Mouse (Mus musculus) hematopoietic stem cell, adult 5-6 weeks (primary cell): ENCODE results near the gene Prcc. TPM values are rescaled to one million over a fixed set of nuclear protein-coding genes. Genes with fewer than 3 reads are reported as not detected.

ENCODE experiments used
- ATAC-seq, 2 experiments: fragments of 125-278 bp in 1 of 2; replicated peaks in 1 of 2; 2 replicates each; pipeline ENCODE4 v1.8.0; 2016 to 2017; ENCODE audit warnings: inconsistent platforms in 2 of 2, mild to moderate bottlenecking in 2 of 2, moderate number of reproducible peaks in 2 of 2, low read depth in 1 of 2, moderate TSS enrichment in 1 of 2; ENCODE audit not compliant: low FRiP score in 2 of 2, poor library complexity in 2 of 2, severe bottlenecking in 2 of 2, insufficient read depth in 1 of 2, low TSS enrichment in 1 of 2
- total RNA-seq: library from RNA; stranded (forward); fragments of 172-1452, 232-1000 nt; gene quantifications from 2 replicates; pipeline ENCODE4 v1.2.3, GENCODE M21; 2017

Prcc gene
- 35.7 and 40.0 TPM in 2 replicates for total RNA-seq

DNA sequence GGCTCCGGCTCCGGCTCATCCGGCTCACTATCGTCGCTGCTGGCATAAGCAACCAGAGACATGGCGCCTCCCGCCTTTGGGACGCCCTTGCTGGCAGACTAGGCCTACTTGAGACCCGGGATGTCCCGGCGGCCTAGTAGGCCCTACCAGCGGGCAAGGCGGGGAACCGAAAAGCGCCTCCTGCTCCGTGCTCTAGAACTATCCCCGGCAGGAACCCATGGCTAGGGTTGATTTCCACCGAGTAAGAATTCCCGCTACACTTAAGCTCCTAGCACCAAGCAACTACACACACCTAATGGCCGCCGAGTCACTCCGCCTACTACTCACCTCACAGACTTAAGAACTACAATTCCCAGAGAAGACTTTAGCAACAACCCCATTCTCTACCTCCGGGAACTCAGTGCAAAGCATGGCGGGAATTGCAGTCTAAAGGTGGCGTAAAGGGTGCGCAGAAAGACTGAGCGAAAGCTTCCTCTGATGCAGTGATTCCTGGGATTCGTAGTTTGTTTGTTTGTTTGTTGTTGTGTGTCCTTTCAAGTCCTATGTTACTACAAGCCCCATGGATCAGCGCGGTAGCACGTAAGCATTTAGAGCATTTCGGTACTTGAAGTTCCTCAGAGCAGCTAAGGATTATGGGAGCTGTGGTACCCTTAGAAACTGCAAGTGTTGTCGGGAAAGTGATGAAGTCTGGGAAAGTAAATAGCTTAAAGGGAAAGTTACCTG, at the start of gene Prcc:
Gene Prcc (minus strand): TSS at position 328 of the 723 bp plus-strand sequence.
- peak; percentile 97 to 98 for ATAC-seq

DNA sequence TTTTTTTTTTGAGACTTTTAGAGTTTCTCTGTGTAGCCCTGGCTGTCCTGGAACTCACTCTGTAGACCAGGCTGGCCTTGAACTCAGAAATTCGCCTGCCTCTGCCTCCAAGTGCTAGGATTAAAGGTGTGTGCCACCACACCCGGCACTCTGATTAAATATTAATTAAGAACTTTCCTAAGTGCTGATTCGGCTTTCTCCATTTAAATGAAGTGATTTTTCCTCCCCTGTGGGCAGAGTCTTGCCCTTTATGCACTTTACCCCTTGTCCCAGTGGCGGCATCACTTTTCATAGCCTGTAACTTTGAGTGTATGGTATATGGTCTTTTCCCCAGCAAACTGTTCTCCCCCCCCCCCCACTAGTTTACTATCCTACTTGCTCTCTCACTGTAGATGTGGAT, 49.8 kb upstream of the Prcc start:
- ATAC-seq: no peak

DNA sequence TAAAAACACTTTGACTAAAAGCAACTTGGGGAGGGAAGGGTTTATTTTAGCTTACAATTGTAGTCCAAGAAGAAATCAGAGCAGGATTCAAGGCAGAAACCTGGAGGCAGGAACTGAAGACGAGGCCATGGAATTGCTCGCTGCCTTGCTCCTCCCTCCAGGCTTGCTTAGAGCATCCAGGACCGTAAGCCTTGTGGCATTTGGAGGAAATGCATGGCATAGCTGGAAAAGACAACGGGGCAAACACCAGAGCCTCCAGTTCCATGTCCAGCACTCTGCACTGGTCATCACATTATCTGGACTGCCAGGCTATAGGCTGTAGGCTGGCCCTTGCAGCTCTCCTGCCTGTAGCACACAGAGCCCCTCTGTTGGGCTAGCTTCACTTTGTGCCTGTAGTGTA, 49.1 kb upstream of the Prcc start:
- ATAC-seq: no peak

DNA sequence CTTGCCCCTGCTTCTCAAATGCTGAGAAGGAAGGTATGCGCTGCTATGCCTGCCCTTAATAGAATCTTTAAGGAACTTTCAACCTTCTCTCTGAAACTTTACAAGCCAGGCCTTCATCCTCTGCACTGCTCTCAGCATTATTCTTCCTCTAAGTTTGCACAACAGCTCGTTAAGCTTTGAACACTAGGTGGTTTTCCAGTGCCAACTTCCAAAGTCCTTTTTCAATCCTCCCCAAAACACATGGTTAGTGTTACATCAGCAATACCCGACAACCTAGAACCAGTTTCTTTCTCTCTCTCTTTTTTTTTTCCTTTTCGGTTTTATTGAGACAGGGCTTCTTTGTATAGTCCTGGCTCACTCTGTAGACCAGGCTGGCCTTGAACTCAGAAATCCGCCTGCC, 48.6 kb upstream of the Prcc start:
- ATAC-seq: no peak

DNA sequence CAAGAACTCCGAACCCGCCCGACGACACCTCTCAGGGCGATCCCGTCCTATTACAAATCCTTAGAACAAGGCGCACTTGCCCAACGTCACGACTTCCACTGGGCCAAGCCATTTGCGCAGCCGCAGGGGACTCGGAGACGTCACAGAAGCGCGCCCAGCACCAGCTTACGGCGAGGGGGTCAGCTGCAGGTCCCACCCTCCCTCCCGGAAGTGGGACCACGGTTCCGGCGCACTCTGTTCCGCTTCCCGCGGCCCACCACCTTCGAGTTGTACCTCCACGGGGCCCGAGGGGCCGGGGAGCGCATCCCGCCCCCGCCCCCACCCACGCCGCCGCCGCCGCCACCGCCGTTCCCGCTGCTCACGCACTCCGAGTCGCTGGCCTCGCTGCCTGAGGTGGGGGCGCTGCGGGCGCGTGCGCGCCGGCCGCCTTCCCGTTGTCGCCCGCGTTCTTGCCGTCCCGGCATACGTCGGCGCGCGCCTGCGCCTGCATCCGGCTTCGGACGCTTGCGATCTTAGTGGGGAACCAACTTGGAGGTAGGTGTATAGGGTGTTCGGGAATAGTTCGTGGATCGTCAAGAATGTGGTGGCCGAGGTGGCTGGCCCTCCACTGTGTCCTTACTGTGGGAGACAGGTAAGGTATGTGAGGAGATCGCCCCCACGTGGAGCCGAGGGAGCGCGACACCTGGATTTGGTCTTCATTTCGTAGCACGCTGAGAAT, 44.8 kb upstream of the Prcc start, which contains the start of the genes Isg20l2 and Rrnad1:
Gene Isg20l2 (plus strand): TSS at position 237 of the 718 bp plus-strand sequence.
Gene Rrnad1 (minus strand): TSS at position 640 of the 718 bp plus-strand sequence.
- ATAC-seq: peak; percentile 89 to 95

DNA sequence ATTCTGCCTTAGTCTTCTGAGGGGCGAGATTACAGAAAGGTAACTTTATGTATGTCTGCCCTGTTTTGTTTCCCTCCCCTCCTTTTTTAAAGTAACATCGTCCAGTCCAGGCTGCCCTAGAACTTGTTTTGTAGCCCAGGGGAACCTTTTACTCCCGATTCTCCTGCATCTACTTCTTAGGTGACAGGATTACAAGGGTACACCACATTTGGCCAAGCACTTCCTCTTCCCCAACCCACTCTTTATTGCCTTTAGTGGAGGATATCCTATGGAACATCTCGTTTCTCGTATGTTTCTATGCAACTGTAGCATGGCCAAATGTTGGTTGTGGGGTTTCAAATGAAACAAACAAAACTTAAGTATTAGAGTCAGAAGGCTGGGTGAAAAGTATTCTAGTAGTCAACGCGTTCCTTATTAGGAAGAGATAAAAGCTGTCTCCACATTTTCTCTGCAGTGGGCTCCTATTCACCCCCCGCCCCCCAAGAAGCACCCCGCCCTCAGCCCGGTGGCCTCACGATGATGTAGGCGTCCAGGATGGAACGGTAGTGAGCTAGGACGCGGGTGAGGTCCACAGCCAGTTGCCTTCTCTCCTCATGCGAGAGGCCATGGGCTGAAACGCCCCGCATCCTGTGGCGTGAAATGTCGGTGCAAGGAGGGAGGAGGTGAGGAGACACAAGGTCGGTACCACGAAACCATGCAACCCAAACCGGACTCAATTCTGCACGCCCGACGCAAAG, 44.1 kb upstream of the Prcc start:
- peak in 1 of 2 experiments; percentile 25; a peak in 1 of 4 replicates for ATAC-seq

DNA sequence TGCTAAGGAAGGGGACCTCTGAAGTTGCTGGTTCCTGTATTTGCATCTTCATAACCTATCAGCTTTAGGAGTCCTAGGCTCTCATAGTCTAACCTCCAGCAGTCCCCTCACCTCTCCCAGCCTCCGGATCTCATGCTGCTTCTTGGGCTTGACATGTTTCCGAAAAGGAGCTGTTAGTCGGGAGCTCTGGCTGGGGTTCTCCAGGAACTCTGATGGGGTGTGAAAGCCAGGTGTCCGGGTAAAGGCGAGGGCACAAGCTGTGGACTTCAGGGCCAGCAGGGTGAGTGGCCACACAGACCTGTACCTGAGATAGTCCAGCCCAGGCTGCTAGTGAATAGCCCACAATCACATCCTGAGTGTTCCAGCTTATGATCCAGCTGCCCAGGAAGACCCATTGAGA, 42.0 kb upstream of the Prcc start:
- no peak for ATAC-seq

DNA sequence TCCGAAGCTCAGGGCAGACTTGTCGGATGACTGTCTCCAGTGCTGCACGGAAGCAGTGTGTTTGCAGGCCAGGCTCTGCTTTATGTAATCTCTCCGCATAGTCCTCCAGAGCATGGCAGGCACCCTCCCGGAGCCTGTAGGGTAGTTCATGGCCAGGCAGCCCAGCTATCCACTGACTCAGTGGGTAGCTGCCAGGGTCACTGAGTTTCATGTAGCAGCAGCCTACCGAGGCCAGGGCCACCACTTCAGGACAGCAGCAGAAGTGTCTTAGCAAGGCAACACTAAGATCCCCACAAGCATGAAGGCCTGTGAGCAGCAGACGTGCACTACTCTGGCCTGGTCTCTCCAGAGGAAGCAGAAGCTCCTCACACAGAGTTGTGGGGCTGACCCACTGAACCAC, 39.6 kb upstream of the Prcc start:
- no peak for ATAC-seq

DNA sequence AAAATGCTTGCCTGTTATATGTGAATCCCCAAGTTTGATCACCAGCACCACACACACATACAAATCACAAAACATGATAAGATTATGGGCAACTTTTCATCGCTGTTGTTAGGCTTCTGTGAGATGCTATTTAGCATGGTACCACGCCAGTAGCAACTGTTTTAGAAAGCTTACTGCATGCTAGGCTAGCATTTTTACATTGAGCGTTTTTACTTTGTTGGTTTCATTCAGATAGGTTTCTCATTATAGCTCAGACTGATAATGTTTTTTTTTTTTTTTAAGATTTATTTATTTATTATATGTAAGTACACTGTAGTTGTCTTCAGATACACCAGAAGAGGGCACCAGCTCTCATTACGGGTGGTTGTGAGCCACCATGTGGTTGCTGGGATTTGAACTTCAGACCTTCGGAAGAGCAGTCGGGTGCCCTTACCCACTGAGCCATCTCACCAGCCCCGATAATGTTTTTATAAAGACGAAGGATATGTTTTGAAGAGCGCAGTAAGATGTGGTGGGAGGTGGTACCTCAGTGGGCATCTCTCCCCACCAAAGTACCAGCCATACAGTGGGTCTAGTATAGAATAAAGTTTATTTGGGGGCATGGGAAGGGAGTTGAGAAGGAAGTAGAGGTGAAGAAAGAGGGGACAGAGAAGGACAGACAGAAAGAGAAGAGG, 35.0 kb upstream of the Prcc start:
- ATAC-seq: no peak

DNA sequence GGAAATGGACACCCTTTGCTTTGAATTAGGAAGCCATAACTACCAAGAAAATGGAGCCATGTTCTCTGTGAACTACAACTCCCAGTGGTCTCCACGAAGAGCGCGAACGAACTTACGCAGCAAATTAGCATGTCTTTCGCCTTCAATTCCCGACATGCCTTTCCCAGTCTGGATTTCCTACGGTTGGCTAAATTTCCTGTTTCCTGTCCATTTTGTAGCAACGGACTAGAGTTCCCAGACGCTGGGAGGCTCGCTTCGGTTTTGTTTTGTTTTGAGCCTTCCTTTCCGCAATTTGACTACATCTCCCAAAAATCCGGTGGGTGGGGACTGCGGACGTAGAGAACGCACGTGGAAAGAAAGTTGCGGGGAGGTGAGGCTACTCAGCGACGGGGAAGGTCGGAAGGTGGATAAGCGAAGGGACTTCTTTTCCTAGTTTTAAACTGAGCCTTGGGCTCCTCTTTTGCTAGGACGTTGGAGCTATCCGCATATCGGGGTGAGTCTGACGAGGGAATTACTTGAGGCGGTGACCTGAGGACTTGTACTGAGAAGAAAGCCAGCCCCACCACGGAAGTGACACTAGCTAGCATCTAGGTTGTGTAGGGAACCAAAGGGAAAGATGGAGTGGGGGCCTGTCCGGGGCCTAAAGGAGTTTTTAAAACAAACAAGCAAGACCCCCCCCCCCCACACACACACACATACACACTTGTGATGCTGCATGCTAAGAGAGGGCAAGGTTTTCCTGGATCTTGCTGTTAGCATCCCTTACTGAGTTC, 34.1 kb upstream of the Prcc start, which contains the start of gene Mrpl24:
Gene Mrpl24 (plus strand): TSS at position 171 of the 773 bp plus-strand sequence.
- peak; percentile 81 to 85 for ATAC-seq

DNA sequence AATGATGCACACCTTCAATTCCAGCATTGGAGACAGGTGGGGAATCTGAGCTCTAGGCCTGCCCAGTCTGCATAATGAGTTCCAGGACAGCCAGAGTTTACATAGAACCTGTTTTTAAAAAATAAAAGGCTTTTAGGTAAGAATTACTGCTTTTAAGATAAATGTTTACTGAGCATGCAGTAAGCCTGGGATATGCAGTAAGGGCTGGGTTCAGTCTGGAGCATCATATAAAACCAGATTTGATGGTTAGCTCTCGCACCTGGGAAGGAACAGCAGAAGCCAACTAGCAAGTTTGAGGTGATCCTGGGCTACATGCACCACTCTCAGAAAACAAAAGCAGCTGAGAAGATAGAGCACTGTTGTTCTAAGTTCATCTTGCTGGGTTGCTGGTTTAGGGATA, 33.1 kb upstream of the Prcc start:
- ATAC-seq: no peak

DNA sequence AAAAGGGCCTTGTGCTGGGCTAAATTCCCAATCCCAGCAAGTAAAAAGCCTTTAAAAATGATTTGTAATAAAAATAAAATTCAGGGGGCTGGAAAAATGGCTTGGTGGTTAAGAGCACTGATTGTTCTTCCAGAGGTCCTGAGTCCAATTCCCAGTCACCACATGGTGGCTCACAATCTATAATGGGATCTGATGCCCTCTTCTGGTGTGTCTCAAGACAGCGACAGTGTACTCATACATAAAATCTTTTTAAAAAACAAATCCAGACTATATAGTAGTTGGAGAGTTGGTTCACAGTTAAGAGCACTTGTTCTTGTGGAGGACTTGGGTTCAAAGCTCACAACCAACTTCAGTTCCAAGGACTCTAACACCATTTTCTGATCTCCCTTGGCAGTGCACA, 31.6 kb upstream of the Prcc start:
- no peak for ATAC-seq

DNA sequence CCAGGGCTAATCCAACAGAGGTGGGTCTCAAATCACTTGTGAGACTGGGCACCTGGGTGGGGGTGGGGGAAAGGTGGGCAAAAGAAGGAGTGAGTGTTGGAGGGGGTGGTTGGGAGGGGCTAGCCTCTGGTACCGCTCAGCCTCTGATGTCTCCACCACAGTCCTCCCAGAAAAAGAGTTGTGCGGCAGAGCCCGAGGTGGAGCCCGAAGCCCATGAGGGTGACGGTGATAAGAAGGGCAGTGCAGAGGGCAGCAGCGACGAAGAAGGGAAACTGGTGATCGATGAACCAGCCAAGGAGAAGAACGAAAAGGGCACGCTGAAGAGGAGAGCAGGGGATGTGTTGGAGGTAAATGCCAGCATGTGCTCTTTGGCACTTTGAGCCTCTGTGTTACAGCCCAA, 28.5 kb upstream of the Prcc start:
- no peak for ATAC-seq

DNA sequence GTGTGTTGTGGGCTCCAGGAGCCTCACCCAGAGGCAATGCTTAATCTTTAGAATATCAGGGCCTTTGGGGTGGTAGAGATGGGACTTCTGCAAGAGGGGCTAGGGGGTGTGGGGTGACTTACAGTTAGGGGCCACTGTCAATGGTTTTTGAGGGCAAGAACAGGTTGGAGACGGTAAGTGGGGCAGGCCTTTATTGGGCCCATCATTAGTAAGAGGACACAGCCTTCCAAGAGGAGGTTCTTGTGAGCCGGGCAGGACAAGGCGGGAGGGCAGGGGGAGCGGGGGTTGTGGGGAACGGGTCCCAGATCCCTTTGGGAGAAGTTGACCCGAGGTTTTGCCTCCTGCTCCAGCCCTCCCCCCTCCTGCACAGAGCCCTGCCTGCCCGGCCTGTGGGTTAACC, 28.1 kb upstream of the Prcc start:
- no peak for ATAC-seq

DNA sequence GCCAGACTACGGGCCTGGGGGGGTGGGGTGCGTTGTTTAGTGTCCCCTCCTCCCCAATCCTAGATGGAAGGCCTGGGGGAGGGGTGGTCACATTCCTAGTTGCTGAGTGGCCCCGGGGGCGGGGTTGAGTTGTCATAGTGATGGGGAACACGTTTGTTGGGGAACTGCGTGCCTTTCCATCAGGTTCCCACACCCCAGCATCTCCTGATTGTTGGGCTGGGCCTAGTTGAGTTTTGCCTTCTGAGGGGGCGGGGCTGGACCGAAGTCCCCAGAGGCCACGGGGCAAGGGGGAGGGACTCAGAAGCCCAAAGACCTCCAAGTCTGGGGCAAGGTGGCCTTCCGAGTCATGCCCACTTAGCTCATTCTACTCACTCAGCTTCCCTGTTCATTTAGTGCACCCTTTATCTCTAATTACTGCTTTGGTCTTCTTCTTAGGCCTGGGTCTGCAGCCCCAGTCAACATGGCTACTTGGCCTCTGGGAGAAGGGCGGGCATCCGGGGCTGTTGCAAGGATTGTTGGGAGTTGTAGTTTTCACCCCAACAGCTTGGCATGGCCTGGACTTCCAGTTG, 25.2 kb upstream of the Prcc start:
- peak; percentile 20 to 25; a peak in 1 of 4 replicates for ATAC-seq

DNA sequence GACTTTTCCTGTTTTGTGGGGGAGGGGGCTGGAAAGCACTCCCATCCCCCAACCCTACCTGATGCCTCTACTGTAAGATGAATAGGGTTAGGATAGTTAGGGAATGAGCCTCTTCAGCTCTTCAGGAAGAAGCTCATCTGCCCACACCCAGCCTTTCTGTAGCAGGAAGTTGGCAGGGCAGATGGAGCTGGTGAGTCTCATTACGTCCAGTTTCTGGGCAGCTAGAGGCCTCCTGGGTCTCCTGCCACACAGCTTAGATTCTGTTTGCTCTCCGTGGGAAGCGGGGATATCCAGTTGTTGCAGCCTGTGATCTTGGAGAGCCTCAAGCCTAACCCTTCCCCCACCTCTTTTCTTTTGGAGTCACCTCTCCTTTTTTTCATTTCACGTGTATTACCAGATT, 24.5 kb upstream of the Prcc start:
- ATAC-seq: no peak

DNA sequence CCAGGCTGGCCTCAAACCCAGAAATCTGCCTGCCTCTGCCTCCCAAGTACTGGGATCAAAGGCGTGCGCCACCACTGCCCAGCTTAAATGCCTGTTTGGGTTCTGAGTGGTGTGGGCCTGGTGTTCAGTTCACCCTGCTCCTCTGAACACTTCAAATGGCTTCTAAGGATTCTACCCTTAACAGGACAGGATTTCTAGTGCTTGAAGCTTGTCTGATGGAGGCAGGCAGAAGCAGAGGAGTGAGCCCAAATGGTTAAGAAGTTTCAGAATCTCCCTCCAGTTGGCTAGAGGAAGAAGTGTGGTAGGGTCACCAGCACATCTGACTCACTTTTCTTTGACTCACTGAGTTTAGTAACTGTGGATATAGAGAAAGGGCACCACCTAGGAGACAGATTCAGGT, 24.0 kb upstream of the Prcc start:
- no peak for ATAC-seq
